Comparison of ENCODE assay signal across 10 mouse cellular contexts in genomic region chr13:51208378-51209100, GRCm38 (mm10). TPM values are rescaled to one million over a fixed set of nuclear protein-coding genes. Genes with fewer than 3 reads are reported as not detected.
A peak's percentile ranks its signal among the peaks of the same experiment; 100 is the strongest.
DNase-seq lines count a peak whose midpoint lies in the region; ATAC-seq and TF ChIP-seq lines count a peak whose summit lies in the region.
"Had no signal": no experiment of that assay in that cellular context is flagged by ENCODE, and none has a peak within 500 bp of the region (broad histone marks: within the 10 kb centered on the region; RNA-seq: fewer than 3 reads in every experiment).

No protein-coding gene starts in this region.

- H3K4me1 ChIP-seq in heart, adult 2 months (ENCODE audit: control insufficient read depth, insufficient read depth, low read length), result no peaks in the 10 kb centered on the region
- peaks cover 5% of the 10 kb centered on the region for H3K4me1 ChIP-seq in embryonic facial prominence, embryonic 15.5 days
- H3K4me1 ChIP-seq in hindbrain, embryonic 12.5 days, result peaks cover 8% of the 10 kb centered on the region; the same call in 1 of the 2 replicates
- H3K4me1 ChIP-seq in limb, embryonic 11.5 days (ENCODE audit: control insufficient read depth, insufficient read depth, low read length), result no peaks in the 10 kb centered on the region

- no peak overlapping the region for H3K27ac ChIP-seq in heart, adult 2 months
- H3K27ac ChIP-seq in embryonic facial prominence, embryonic 15.5 days (replicated peaks), result 0 out of 2 replicates have a peak overlapping the region, but pooled peaks have one; percentile 6
- H3K27ac ChIP-seq in hindbrain, embryonic 12.5 days, result no peak overlapping the region
- H3K27ac ChIP-seq in limb, embryonic 11.5 days (replicated peaks; ENCODE audit: low read depth, low read length), result no peak overlapping the region; the same call in 1 of the 2 replicates

- H3K27me3 ChIP-seq in heart, adult 2 months (ENCODE audit: control insufficient read depth, insufficient read depth, low read length), result no peaks in the 10 kb centered on the region
- no peaks in the 10 kb centered on the region for H3K27me3 ChIP-seq in embryonic facial prominence, embryonic 15.5 days
- H3K27me3 ChIP-seq in hindbrain, embryonic 12.5 days, result no peaks in the 10 kb centered on the region
- no peaks in the 10 kb centered on the region for H3K27me3 ChIP-seq in limb, embryonic 11.5 days (ENCODE audit: control insufficient read depth, insufficient read depth, low read length)

- TF ChIP-seq EP300 in heart, adult 2 months (IDR thresholded peaks at IDR 0.05; ENCODE audit: insufficient read depth, low read depth, low read length), result no peak

- no peak overlapping the region for H3K4me3 ChIP-seq in heart, adult 2 months
- no peak overlapping the region for H3K4me3 ChIP-seq in embryonic facial prominence, embryonic 15.5 days (replicated peaks)
- H3K4me3 ChIP-seq in hindbrain, embryonic 12.5 days, result no peak overlapping the region
- no peak overlapping the region for H3K4me3 ChIP-seq in limb, embryonic 11.5 days (ENCODE audit: low read depth, low read length)
- H3K4me3 ChIP-seq: erythroblast, embryonic 14.5 days; myocyte had no signal

- intact Hi-C loops in heart, adult 2 months (cut with DNase I), result no loop called here

- DNase-seq in heart, adult 2 months, result peak in 1 of 2 experiments; percentile 15
- DNase-seq in heart, adult 9 months (ENCODE audit: low spot score in 2 of 2), result no peak
- DNase-seq in limb, embryonic 11.5 days (ENCODE audit: low spot score), result peak; percentile 48
- peak; percentile 40 to 49 for DNase-seq in right cerebral cortex, adult 2 months (ENCODE audit: low spot score in 2 of 2)
- DNase-seq in thymus, postnatal 25 days, result no peak
- no peak for DNase-seq in natural killer cell, adult 2 months (ENCODE audit: low spot score in 2 of 2)

- H3K4me2 ChIP-seq in embryonic facial prominence, embryonic 15.5 days (replicated peaks), result no peak overlapping the region
- no peak overlapping the region for H3K4me2 ChIP-seq in hindbrain, embryonic 12.5 days (replicated peaks)
- no peak overlapping the region for H3K4me2 ChIP-seq in limb, embryonic 11.5 days (ENCODE audit: low read depth, severe bottlenecking)

- no peaks in the 10 kb centered on the region for H3K79me2 ChIP-seq in heart, adult 2 months (replicated peaks; ENCODE audit: control insufficient read depth, insufficient read depth, low read length)

- WGBS in heart, adult 2 months, result 56% methylated on average over 18 of the region's 18 CpGs
- 52% methylated on average over 18 of the region's 18 CpGs for WGBS in embryonic facial prominence, embryonic 15.5 days
- 62% methylated on average over 18 of the region's 18 CpGs for WGBS in hindbrain, embryonic 12.5 days
- 61% methylated on average over 18 of the region's 18 CpGs for WGBS in limb, embryonic 11.5 days

- no peaks in the 10 kb centered on the region for H3K9me3 ChIP-seq in embryonic facial prominence, embryonic 15.5 days (replicated peaks)
- no peaks in the 10 kb centered on the region for H3K9me3 ChIP-seq in hindbrain, embryonic 12.5 days (replicated peaks)
- H3K9me3 ChIP-seq in limb, embryonic 11.5 days (ENCODE audit: control insufficient read depth, low read length), result no peaks in the 10 kb centered on the region

- no peak overlapping the region for H3K9ac ChIP-seq in heart, adult 2 months (ENCODE audit: low read depth, low read length)
- H3K9ac ChIP-seq in embryonic facial prominence, embryonic 15.5 days, result no peak overlapping the region
- no peak overlapping the region for H3K9ac ChIP-seq in hindbrain, embryonic 12.5 days
- H3K9ac ChIP-seq in limb, embryonic 11.5 days (ENCODE audit: low read length), result no peak overlapping the region

- TF ChIP-seq POLR2A in heart, adult 2 months (IDR thresholded peaks at IDR 0.05; ENCODE audit: insufficient read depth, low read depth, low read length), result no peak

- peak; percentile 69; the same call in 1 of the 2 replicates for ATAC-seq in embryonic facial prominence, embryonic 15.5 days (ENCODE audit: insufficient number of reproducible peaks, low FRiP score, low TSS enrichment, low read depth)
- peak; percentile 86 for ATAC-seq in hindbrain, embryonic 12.5 days (ENCODE audit: low FRiP score)
- 0 out of 2 replicates have a peak, but pooled peaks have one; percentile 57 for ATAC-seq in limb, embryonic 11.5 days (ENCODE audit: insufficient number of reproducible peaks, low FRiP score, low TSS enrichment, low read depth)

- no peaks in the 10 kb centered on the region for H3K36me3 ChIP-seq in heart, adult 2 months (ENCODE audit: control insufficient read depth, insufficient read depth, low read length)
- H3K36me3 ChIP-seq in embryonic facial prominence, embryonic 15.5 days, result no peaks in the 10 kb centered on the region
- H3K36me3 ChIP-seq in hindbrain, embryonic 12.5 days, result no peaks in the 10 kb centered on the region
- no peaks in the 10 kb centered on the region for H3K36me3 ChIP-seq in limb, embryonic 11.5 days (ENCODE audit: control insufficient read depth, insufficient read depth, low read length)

- TF ChIP-seq CTCF in heart, adult 2 months (IDR thresholded peaks at IDR 0.05), result peak; percentile 57

RNA-seq across cellular contexts. Expression of gene Nxnl2, which starts 37.7 kb away (rescaled TPM):
- total RNA-seq in heart, adult 2 months (2021), result under 1 TPM; 0.29 to 0.55 TPM
- polyA plus RNA-seq in heart, adult 2 months (2012; rRNA removed), result 0.29 and 0.55 TPM in 2 replicates
- 3.1 and 4.4 TPM in 2 replicates for polyA plus RNA-seq in embryonic facial prominence, embryonic 15.5 days (2015; fragmentation: Nextera tagmentation; extraction: Ambion mirVana)
- polyA plus RNA-seq in hindbrain, embryonic 12.5 days (2016; fragmentation: Nextera tagmentation; extraction: Ambion mirVana), result 2.0 and 2.5 TPM in 2 replicates
- 3.9 and 4.4 TPM in 2 replicates for polyA plus RNA-seq in limb, embryonic 11.5 days (2014; fragmentation: Nextera tagmentation; extraction: Ambion mirVana)
- polyA plus RNA-seq: erythroblast, embryonic 14.5 days; myocyte had no signal

Comparison
In these comparisons a context has a peak if more than half of its experiments do, and no peak if none do; other contexts are left out.
1. DNase-seq: peak in limb, embryonic 11.5 days (single experiment) and right cerebral cortex, adult 2 months (2 of 2); none in heart, adult 9 months (0 of 2), thymus, postnatal 25 days (single experiment) and natural killer cell, adult 2 months (0 of 2).
2. Peak in every context shown above with its lines, with median percentiles within 50 percentile points of each other: ATAC-seq.